Mouse (Mus musculus) spleen, adult 12 weeks (tissue): ENCODE data around the gene Get4.

ENCODE experiments used
- DNase-seq: peaks from one replicate; pipeline ENCODE4 v3.0.0; 2022; ENCODE audit warnings: low spot score

The Get4 gene

GRCm38 (mm10) chr5:139283460-139284180, 31.5 kb downstream of the Get4 start:
- no peak for DNase-seq

GRCm38 (mm10) chr5:139285383-139286067, 33.4 kb downstream of the Get4 start:
- no peak for DNase-seq

- DNase-seq: no peak
Observed at GRCm38 (mm10) chr5:139286142-139286941, 34.2 kb downstream of the Get4 start.

- DNase-seq: no peak
Observed at GRCm38 (mm10) chr5:139287099-139287498, 35.0 kb downstream of the Get4 start.

- no peak for DNase-seq
Observed at GRCm38 (mm10) chr5:139287787-139288186, 35.7 kb downstream of the Get4 start.

GRCm38 (mm10) chr5:139288591-139288990, 36.5 kb downstream of the Get4 start:
- no peak for DNase-seq

GRCm38 (mm10) chr5:139290467-139291259, 38.5 kb downstream of the Get4 start:
- no peak for DNase-seq

GRCm38 (mm10) chr5:139291811-139292560, 39.9 kb downstream of the Get4 start:
- DNase-seq: no peak

GRCm38 (mm10) chr5:139294089-139294488, 42.0 kb downstream of the Get4 start:
- no peak for DNase-seq

- no peak for DNase-seq
Observed at GRCm38 (mm10) chr5:139297092-139297491, 45.0 kb downstream of the Get4 start.

- DNase-seq: no peak
Observed at GRCm38 (mm10) chr5:139297745-139298144, 45.6 kb downstream of the Get4 start.

- DNase-seq: no peak
Observed at GRCm38 (mm10) chr5:139302101-139302500, 50.0 kb downstream of the Get4 start.

- no peak for DNase-seq
Observed at GRCm38 (mm10) chr5:139303646-139304061, 51.5 kb downstream of the Get4 start.

GRCm38 (mm10) chr5:139309946-139310345, 57.8 kb downstream of the Get4 start:
- no peak for DNase-seq

GRCm38 (mm10) chr5:139310477-139310876, 58.4 kb downstream of the Get4 start:
- no peak for DNase-seq

- DNase-seq: no peak
Observed at GRCm38 (mm10) chr5:139311822-139312221, 59.7 kb downstream of the Get4 start.

- no peak for DNase-seq
Observed at GRCm38 (mm10) chr5:139313536-139313935, 61.4 kb downstream of the Get4 start.

- no peak for DNase-seq
Observed at GRCm38 (mm10) chr5:139314941-139315642, 63.0 kb downstream of the Get4 start.

GRCm38 (mm10) chr5:139316982-139317675, 65.0 kb downstream of the Get4 start:
- DNase-seq: no peak
